Mouse (Mus musculus) layer of hippocampus, adult 18-20 months (tissue): Measurements from ENCODE around the gene Trim31. TPM values are rescaled to one million over a fixed set of nuclear protein-coding genes. Genes with fewer than 3 reads are reported as not detected.
"Not testable (repeated sequence)": the region's sequence is repeated elsewhere in the genome, so short reads cannot be mapped to it uniquely, and the experiment has no call there.

Experiments used
- DNase-seq, 2 experiments: peaks; one replicate each; pipeline ENCODE4 v3.0.0; 2022; ENCODE audit warnings: low spot score in 2 of 2
- long read RNA-seq: library from polyadenylated mRNA; stranded (forward); transcript quantifications from one replicate; pipeline ENCODE4 v2.0.0, GENCODE M21; 2021
- total RNA-seq, 2 experiments: library from RNA; stranded (reverse); gene quantifications; 2 replicates each; pipeline ENCODE4 v1.2.3; 2021

Trim31 gene
- total RNA-seq: not detected
- long read RNA-seq: 0 reads

GRCm38 (mm10) chr17:36897552-36898205 lies at the start of gene Trim31:
Gene Trim31 (plus strand): TSS chr17:36898118.
- no peak for DNase-seq

- no peak for DNase-seq
Measured at GRCm38 (mm10) chr17:36848911-36849310, 49.0 kb upstream of the Trim31 start.

- no peak for DNase-seq
Measured at GRCm38 (mm10) chr17:36849992-36850391, 47.9 kb upstream of the Trim31 start.

- DNase-seq: no peak
Measured at GRCm38 (mm10) chr17:36851200-36851599, 46.7 kb upstream of the Trim31 start.

GRCm38 (mm10) chr17:36851627-36852026 lies 46.3 kb upstream of the Trim31 start:
- no peak for DNase-seq

- no peak for DNase-seq
Measured at GRCm38 (mm10) chr17:36855484-36855883, 42.4 kb upstream of the Trim31 start.

- DNase-seq: no peak
Measured at GRCm38 (mm10) chr17:36856236-36856635, 41.7 kb upstream of the Trim31 start.

- no peak for DNase-seq
Measured at GRCm38 (mm10) chr17:36858181-36858580, 39.7 kb upstream of the Trim31 start.

GRCm38 (mm10) chr17:36861680-36862079 lies 36.2 kb upstream of the Trim31 start:
- DNase-seq: no peak

- no peak for DNase-seq
Measured at GRCm38 (mm10) chr17:36866719-36867527, 31.0 kb upstream of the Trim31 start, which contains the start of gene Trim15. Gene Trim15 (minus strand): TSS chr17:36867210.

- no peak for DNase-seq
Measured at GRCm38 (mm10) chr17:36868836-36869235, 29.1 kb upstream of the Trim31 start.

- no peak for DNase-seq
Measured at GRCm38 (mm10) chr17:36869284-36869954, 28.5 kb upstream of the Trim31 start, which contains the start of gene Trim10. Gene Trim10 (plus strand): TSS chr17:36869574.

GRCm38 (mm10) chr17:36869955-36870810 lies 27.7 kb upstream of the Trim31 start:
- DNase-seq: no peak

GRCm38 (mm10) chr17:36874636-36875035 lies 23.3 kb upstream of the Trim31 start:
- no peak for DNase-seq

- no peak for DNase-seq
Measured at GRCm38 (mm10) chr17:36883350-36883749, 14.6 kb upstream of the Trim31 start.

- DNase-seq: no peak
Measured at GRCm38 (mm10) chr17:36885132-36885790, 12.7 kb upstream of the Trim31 start.

GRCm38 (mm10) chr17:36890073-36890903 lies 7.6 kb upstream of the Trim31 start, which contains the start of gene Trim40:
Gene Trim40 (minus strand): TSS chr17:36890123.
- no peak for DNase-seq

- not testable (repeated sequence) for DNase-seq
Measured at GRCm38 (mm10) chr17:36891496-36891895, 6.4 kb upstream of the Trim31 start.

GRCm38 (mm10) chr17:36892362-36892761 lies 5.6 kb upstream of the Trim31 start:
- DNase-seq: peak in 1 of 2 experiments; percentile 63
